Mouse (Mus musculus): ENCODE data around the gene Gm11077. TPM values are rescaled to one million over a fixed set of nuclear protein-coding genes. Genes with fewer than 3 reads are reported as not detected.

The Gm11077 gene
- total and polyA plus RNA-seq, 2 experiments from 2014 or later, result not detected

DNA sequence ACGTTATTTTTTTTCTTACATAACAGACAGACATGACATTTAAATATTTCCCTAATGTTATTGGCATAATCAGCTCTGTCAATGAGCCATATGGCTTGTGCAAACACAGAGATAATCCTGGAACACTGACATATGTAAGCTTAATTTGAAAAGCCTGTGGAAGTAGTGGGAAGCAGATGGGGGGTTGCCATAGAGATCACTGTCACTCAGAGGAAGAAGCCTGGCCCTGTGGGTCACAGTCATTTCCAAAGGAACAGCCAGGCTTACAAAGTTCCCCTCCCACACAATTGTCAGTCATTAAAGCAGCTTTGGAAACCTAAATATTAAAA is 2.3 kb downstream of the Gm11077 start:
- DNase-seq (ENCODE audit: low spot score) (peak; percentile 66), ATAC-seq (ENCODE audit: low FRiP score) (no peak)
- H3K4me2 ChIP-seq (ENCODE audit: low read depth, low read length, poor library complexity, severe bottlenecking), result no peak overlapping the region
- no peaks in the 10 kb centered on the region for H3K36me3 ChIP-seq (ENCODE audit: insufficient read depth, low read length)
- 31% methylated on average over 1 of the region's 1 CpGs for WGBS
- H3K9ac ChIP-seq (replicated peaks; ENCODE audit: low read length, poor library complexity, severe bottlenecking), result no peak overlapping the region
- TF ChIP-seq CTCF (IDR thresholded peaks at IDR 0.05), result no peak
- H3K27me3 ChIP-seq (ENCODE audit: insufficient read depth, low read length), result no peaks in the 10 kb centered on the region
- H3K27ac ChIP-seq (ENCODE audit: low read depth, low read length), result no peak overlapping the region
- H3K4me3 ChIP-seq (ENCODE audit: low read depth, low read length), result no peak overlapping the region
- H3K9me3 ChIP-seq (ENCODE audit: low read length), result no peaks in the 10 kb centered on the region
- no peaks in the 10 kb centered on the region for H3K4me1 ChIP-seq (ENCODE audit: insufficient read depth, low read length)

DNA sequence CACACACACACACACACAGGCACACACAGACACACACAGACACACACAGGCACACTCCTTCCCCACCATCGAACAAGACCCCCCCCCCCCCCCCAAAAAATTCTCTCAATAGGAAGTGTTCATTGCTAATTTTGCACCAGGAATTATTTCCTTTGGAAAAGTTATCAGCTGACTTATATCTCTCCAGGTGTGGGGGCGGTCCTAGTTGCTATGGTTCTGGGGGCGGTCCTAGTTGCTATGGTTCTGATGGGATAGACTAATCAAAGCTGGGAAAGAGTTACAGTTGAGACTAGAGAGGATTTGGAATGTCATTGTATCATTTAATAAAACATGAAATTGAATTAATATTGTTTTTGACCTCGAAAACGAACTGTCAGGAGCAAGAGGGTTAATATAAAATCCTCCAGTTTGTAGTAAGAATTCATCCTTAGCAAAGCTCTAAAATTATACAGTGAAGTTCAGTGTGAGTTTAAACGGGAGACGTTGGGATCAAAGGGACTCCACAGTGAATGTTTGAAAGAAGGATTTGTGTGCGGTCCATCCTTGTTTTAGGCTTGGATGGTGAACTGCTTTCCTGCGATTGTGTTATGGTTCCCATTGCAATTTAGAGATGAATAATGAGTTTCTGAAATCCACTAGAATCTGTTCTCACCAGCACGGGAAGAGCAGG is 4.0 kb downstream of the Gm11077 start:
- Histone ChIP-seq H3K4me1 (ENCODE audit: insufficient read depth, low read length) (no peaks in the 10 kb centered on the region), H3K27me3 (ENCODE audit: insufficient read depth, low read length) (no peaks in the 10 kb centered on the region), H3K4me2 (ENCODE audit: low read depth, low read length, poor library complexity, severe bottlenecking) (peak overlapping the region; percentile 64), H3K27ac (ENCODE audit: low read depth, low read length) (peak overlapping the region; percentile 40; the same call in 1 of the 2 replicates), H3K4me3 (ENCODE audit: low read depth, low read length) (peak overlapping the region; percentile 34), H3K9me3 (ENCODE audit: low read length) (no peaks in the 10 kb centered on the region), H3K36me3 (ENCODE audit: insufficient read depth, low read length) (no peaks in the 10 kb centered on the region), H3K9ac (replicated peaks; ENCODE audit: low read length, poor library complexity, severe bottlenecking) (peak overlapping the region; percentile 37; the same call in 1 of the 2 replicates)
- DNase-seq (ENCODE audit: low spot score), result peak; percentile 35
- WGBS, result 26% methylated on average over 10 of the region's 10 CpGs
- no peak for TF ChIP-seq CTCF (IDR thresholded peaks at IDR 0.05)
- ATAC-seq (ENCODE audit: low FRiP score), result peak; percentile 73

DNA sequence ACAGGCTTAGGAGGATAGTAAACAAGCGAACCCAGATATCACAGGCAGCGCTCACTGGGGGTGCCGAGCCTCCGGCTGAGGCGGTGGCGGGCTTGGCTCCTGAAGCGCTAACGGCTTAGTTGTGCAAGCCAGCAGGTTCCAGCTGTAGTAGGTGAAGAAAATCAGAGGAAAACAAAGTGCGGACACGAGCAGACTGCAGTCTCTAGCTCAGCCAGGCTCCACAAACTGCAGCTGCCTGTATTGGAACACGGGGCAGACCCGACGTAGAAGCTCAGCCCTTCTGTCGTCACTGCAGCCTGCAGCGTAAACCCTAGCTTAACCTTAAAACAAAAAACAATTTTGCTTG is 4.5 kb downstream of the Gm11077 start:
- 2% methylated on average over 15 of the region's 15 CpGs for WGBS
- Histone ChIP-seq H3K9me3 (ENCODE audit: low read length) (no peaks in the 10 kb centered on the region), H3K9ac (replicated peaks; ENCODE audit: low read length, poor library complexity, severe bottlenecking) (peak overlapping the region; percentile 37; the same call in 1 of the 2 replicates), H3K4me3 (ENCODE audit: low read depth, low read length) (peak overlapping the region; percentile 34), H3K27me3 (ENCODE audit: insufficient read depth, low read length) (no peaks in the 10 kb centered on the region), H3K4me1 (ENCODE audit: insufficient read depth, low read length) (no peaks in the 10 kb centered on the region), H3K36me3 (ENCODE audit: insufficient read depth, low read length) (no peaks in the 10 kb centered on the region), H3K4me2 (ENCODE audit: low read depth, low read length, poor library complexity, severe bottlenecking) (peak overlapping the region; percentile 64), H3K27ac (ENCODE audit: low read depth, low read length) (peak overlapping the region; percentile 40; the same call in 1 of the 2 replicates)
- DNase-seq (ENCODE audit: low spot score), result peak; percentile 37
- peak; percentile 53 for ATAC-seq (ENCODE audit: low FRiP score)
- no peak for TF ChIP-seq CTCF (IDR thresholded peaks at IDR 0.05)

DNA sequence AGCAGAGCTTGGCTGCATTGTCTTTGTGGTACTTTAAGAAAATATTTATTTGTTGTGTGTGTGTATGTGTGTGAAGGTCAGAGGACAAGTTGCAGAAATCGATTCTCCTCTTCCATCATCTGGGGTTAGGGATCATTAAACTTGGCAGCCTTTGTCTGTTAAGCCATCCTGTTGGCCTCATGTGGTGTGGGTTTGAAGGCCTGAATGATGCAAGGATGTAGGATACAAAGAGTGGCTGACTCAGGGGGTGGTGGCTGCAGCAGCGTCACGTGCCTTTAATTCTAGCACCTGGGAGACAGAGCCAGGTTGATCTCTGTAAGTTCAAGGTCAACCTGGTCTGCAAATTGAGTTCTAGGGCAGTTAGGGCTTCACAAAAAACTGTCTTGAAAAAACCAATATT is 16.5 kb downstream of the Gm11077 start:
- H3K9ac ChIP-seq (replicated peaks; ENCODE audit: low read length, poor library complexity, severe bottlenecking), result no peak overlapping the region
- H3K27me3 ChIP-seq (ENCODE audit: insufficient read depth, low read length), result no peaks in the 10 kb centered on the region
- H3K9me3 ChIP-seq (ENCODE audit: low read length), result no peaks in the 10 kb centered on the region
- no peak overlapping the region for H3K4me2 ChIP-seq (ENCODE audit: low read depth, low read length, poor library complexity, severe bottlenecking)
- no peaks in the 10 kb centered on the region for H3K36me3 ChIP-seq (ENCODE audit: insufficient read depth, low read length)
- ATAC-seq (ENCODE audit: low FRiP score), result no peak
- no peak for TF ChIP-seq CTCF (IDR thresholded peaks at IDR 0.05)
- DNase-seq (ENCODE audit: low spot score), result no peak
- no peak overlapping the region for H3K27ac ChIP-seq (ENCODE audit: low read depth, low read length)
- H3K4me1 ChIP-seq (ENCODE audit: insufficient read depth, low read length), result no peaks in the 10 kb centered on the region
- 53% methylated on average over 3 of the region's 3 CpGs for WGBS
- H3K4me3 ChIP-seq (ENCODE audit: low read depth, low read length), result no peak overlapping the region

DNA sequence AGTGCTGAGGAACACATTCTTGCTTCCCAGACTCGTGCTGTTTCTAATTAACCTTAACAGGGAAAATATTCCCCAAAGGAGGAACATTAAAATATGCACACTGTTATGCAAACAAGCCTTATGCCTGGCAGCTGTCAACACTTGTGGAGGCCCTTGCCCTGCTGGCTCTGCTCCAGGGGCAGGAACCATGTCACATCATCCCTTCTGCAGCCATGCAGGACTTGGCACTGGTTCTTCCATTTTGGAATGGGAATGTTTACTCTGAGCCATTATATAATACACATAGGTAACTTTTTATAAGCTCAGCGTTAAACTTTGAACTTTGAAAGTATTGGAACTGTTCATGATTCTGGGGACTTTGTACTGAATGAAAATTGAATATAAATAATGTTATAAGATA is 18.5 kb downstream of the Gm11077 start:
- Histone ChIP-seq H3K4me1 (ENCODE audit: insufficient read depth, low read length) (no peaks in the 10 kb centered on the region), H3K4me3 (ENCODE audit: low read depth, low read length) (no peak overlapping the region), H3K36me3 (ENCODE audit: insufficient read depth, low read length) (no peaks in the 10 kb centered on the region), H3K27ac (ENCODE audit: low read depth, low read length) (no peak overlapping the region), H3K4me2 (ENCODE audit: low read depth, low read length, poor library complexity, severe bottlenecking) (no peak overlapping the region), H3K9ac (replicated peaks; ENCODE audit: low read length, poor library complexity, severe bottlenecking) (no peak overlapping the region), H3K27me3 (ENCODE audit: insufficient read depth, low read length) (no peaks in the 10 kb centered on the region), H3K9me3 (ENCODE audit: low read length) (no peaks in the 10 kb centered on the region)
- no peak for TF ChIP-seq CTCF (IDR thresholded peaks at IDR 0.05)
- no peak for DNase-seq (ENCODE audit: low spot score)
- no peak for ATAC-seq (ENCODE audit: low FRiP score)
- 63% methylated on average over 2 of the region's 2 CpGs for WGBS

DNA sequence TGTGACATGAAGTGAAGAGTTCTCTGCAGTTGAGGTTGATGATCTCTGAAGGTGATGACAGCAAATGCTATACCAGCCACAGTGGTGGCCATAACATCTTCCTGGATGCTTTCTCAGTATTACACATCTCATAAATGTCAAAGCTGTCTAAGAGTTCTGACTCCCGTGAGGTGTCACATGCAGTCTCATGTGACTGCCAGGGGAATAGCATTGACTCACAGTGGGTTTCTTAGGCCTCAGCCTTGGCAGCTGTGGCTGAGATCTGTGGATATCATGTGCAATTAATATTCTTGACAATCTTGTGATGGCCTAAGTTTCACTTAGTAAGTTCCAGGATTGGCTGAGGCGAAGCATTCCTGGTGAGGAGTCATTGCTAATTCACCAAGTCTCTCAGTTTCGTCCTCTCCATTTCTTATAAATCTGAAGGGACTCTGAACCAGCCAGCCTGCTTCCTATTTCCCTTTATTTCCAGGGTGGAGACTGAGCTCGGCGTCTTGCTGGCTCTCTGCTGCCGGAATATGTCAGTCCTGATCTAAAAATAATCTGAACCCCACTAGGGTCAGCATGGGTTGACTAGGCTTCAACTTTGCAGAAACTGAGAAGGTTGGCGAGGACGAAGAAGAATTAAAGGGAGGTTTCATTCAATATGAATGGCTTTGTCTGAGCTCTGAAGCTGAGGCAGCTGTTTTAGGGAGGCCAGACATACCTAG is 21.4 kb downstream of the Gm11077 start:
- TF ChIP-seq CTCF (IDR thresholded peaks at IDR 0.05), result no peak
- no peaks in the 10 kb centered on the region for H3K27me3 ChIP-seq (ENCODE audit: insufficient read depth, low read length)
- H3K9me3 ChIP-seq (ENCODE audit: low read length), result no peaks in the 10 kb centered on the region
- WGBS, result 91% methylated on average over 8 of the region's 8 CpGs
- no peaks in the 10 kb centered on the region for H3K4me1 ChIP-seq (ENCODE audit: insufficient read depth, low read length)
- ATAC-seq (ENCODE audit: low FRiP score) (no peak), DNase-seq (ENCODE audit: low spot score) (no peak)
- H3K4me3 ChIP-seq (ENCODE audit: low read depth, low read length), result no peak overlapping the region
- H3K36me3 ChIP-seq (ENCODE audit: insufficient read depth, low read length), result no peaks in the 10 kb centered on the region
- H3K9ac ChIP-seq (replicated peaks; ENCODE audit: low read length, poor library complexity, severe bottlenecking), result no peak overlapping the region
- no peak overlapping the region for H3K4me2 ChIP-seq (ENCODE audit: low read depth, low read length, poor library complexity, severe bottlenecking)
- no peak overlapping the region for H3K27ac ChIP-seq (ENCODE audit: low read depth, low read length)
